Mouse (Mus musculus) midbrain, embryonic 12.5 days (tissue): Measurements from ENCODE around the gene Slc25a4. TPM values are rescaled to one million over a fixed set of nuclear protein-coding genes. Genes with fewer than 3 reads are reported as not detected.

Experiments used
- ATAC-seq: fragments of 200-750 bp; cut with Nextera tagmentation; 2 replicates; pipeline ENCODE4 v1.8.0; 2017; ENCODE audit warnings: low read depth, moderate TSS enrichment, moderate library complexity; ENCODE audit not compliant: low FRiP score
- H3K27ac ChIP-seq: fragments of 300-500 bp; sonication (generic); replicated peaks from 2 replicates; pipeline ENCODE4 v1.5.1; 2016; ENCODE audit warnings: mild to moderate bottlenecking
- H3K27me3 ChIP-seq: fragments of 300-500 bp; sonication (generic); 2 replicates; pipeline ENCODE4 v1.6.1; 2016; ENCODE audit warnings: mild to moderate bottlenecking
- H3K36me3 ChIP-seq: fragments of 300-500 bp; sonication (generic); 2 replicates; pipeline ENCODE4 v1.6.1; 2016
- H3K4me1 ChIP-seq: fragments of 300-500 bp; sonication (generic); 2 replicates; pipeline ENCODE4 v1.6.1; 2016
- H3K4me2 ChIP-seq: fragments of 300-500 bp; sonication (generic); replicated peaks from 2 replicates; pipeline ENCODE4 v1.6.1; 2016; ENCODE audit warnings: mild to moderate bottlenecking, moderate library complexity
- H3K4me3 ChIP-seq: fragments of 300-500 bp; sonication (generic); 2 replicates; pipeline ENCODE4 v1.5.1; 2016; ENCODE audit warnings: mild to moderate bottlenecking
- H3K9ac ChIP-seq: fragments of 300-500 bp; sonication (generic); replicated peaks from 2 replicates; pipeline ENCODE4 v1.6.1; 2016; ENCODE audit warnings: mild to moderate bottlenecking, moderate library complexity
- H3K9me3 ChIP-seq: fragments of 300-500 bp; sonication (generic); 2 replicates; pipeline ENCODE4 v1.6.1; 2016; ENCODE audit warnings: mild to moderate bottlenecking
- WGBS: fragments of 180-500 bp; shearing (Covaris S2); methylation state at CpG from one replicate; pipeline ENCODE4 v1.1.7; 2016; 5-methylcytosine and 5-hydroxymethylcytosine counted together
- microRNA-seq: library from miRNA; unstranded; fragments of <30 nt; microRNA quantifications from one replicate; pipeline ENCODE4, GENCODE M21; 2017
- polyA plus RNA-seq: library from polyadenylated mRNA; unstranded; fragments of >200 nt; fragmentation: Nextera tagmentation; extraction: Ambion mirVana; gene quantifications from 2 replicates; pipeline ENCODE4 v1.2.1, GENCODE M21; 2016

Slc25a4 gene
- polyA plus RNA-seq, 1 experiment from 2014 or later = 494 TPM

DNA sequence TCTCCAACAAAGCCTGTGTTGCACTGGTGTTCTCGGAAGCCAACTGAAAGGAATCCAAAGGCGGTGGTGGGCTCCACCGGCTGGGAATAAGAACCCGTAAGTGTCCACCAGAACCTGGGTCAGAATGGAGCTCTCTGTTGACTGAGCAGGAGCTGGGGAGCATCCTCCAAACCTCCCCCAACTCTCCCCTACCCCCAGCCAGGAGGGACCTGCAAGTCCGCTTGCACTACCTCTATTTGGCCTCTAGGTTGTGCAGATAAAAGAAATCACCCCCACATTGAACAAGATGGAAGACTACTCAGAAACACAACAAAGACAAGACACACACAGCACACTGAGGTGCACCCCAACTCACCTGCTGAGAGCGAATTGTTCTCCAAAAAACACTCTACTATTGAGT is 8.7 kb downstream of the Slc25a4 start:
- Histone ChIP-seq H3K4me2 (no peak overlapping the region), H3K4me3 (no peak overlapping the region), H3K36me3 (peaks cover 58% of the 10 kb centered on the region), H3K9ac (no peak overlapping the region), H3K4me1 (no peaks in the 10 kb centered on the region), H3K27me3 (no peaks in the 10 kb centered on the region), H3K27ac (no peak overlapping the region), H3K9me3 (no peaks in the 10 kb centered on the region)
- 86% methylated on average over 6 of the region's 6 CpGs for WGBS
- 0 out of 2 replicates have a peak, but pooled peaks have one; percentile 27 for ATAC-seq

DNA sequence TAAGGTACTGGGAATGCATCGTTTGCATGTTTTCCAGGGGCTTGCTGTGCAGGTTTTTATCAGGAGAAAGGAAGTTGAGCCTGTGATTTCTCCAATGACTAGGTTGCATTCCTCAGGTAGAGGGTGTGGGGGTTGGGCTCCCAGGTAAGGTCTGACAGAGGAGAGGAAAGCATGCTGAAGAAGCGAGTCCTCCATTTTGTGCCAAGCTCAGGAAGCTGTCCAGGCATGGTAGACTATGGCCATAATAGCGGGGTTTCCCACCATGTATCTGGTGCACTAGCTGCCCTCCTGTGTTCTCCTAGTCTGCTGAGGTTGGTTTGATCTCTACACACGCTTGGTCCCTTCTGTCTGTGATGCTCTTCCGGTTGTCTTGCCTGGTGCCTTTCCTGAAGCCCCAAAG is 13.4 kb downstream of the Slc25a4 start:
- H3K9ac ChIP-seq = no peak overlapping the region
- ATAC-seq = no peak
- H3K36me3 ChIP-seq = peaks cover 34% of the 10 kb centered on the region
- WGBS = 83% methylated on average over 5 of the region's 5 CpGs
- no peaks in the 10 kb centered on the region for H3K27me3 ChIP-seq
- no peak overlapping the region for H3K4me3 ChIP-seq
- no peak overlapping the region for H3K27ac ChIP-seq
- H3K9me3 ChIP-seq = no peaks in the 10 kb centered on the region
- H3K4me1 ChIP-seq = no peaks in the 10 kb centered on the region
- no peak overlapping the region for H3K4me2 ChIP-seq

- no peak overlapping the region for H3K9ac ChIP-seq
- H3K4me1 ChIP-seq = no peaks in the 10 kb centered on the region
- H3K4me2 ChIP-seq = no peak overlapping the region
- H3K9me3 ChIP-seq = no peaks in the 10 kb centered on the region
- no peak overlapping the region for H3K4me3 ChIP-seq
- H3K27ac ChIP-seq = no peak overlapping the region
- no peaks in the 10 kb centered on the region for H3K27me3 ChIP-seq
- WGBS = 95% methylated on average over 3 of the region's 3 CpGs
- H3K36me3 ChIP-seq = peaks cover 32% of the 10 kb centered on the region; the same call in 1 of the 2 replicates
- ATAC-seq = no peak
Observed at GRCm38 (mm10) chr8:46196877-46197276, 14.2 kb downstream of the Slc25a4 start.

GRCm38 (mm10) chr8:46193100-46193499 is 18.0 kb downstream of the Slc25a4 start:
- Histone ChIP-seq H3K27ac (no peak overlapping the region), H3K4me3 (no peak overlapping the region), H3K4me1 (no peaks in the 10 kb centered on the region), H3K36me3 (peaks cover 26% of the 10 kb centered on the region; the same call in 1 of the 2 replicates), H3K9ac (no peak overlapping the region), H3K4me2 (no peak overlapping the region), H3K9me3 (no peaks in the 10 kb centered on the region), H3K27me3 (no peaks in the 10 kb centered on the region)
- ATAC-seq = no peak
- 92% methylated on average over 8 of the region's 8 CpGs for WGBS

GRCm38 (mm10) chr8:46185361-46185760 is 25.7 kb downstream of the Slc25a4 start:
- H3K27me3 ChIP-seq = no peaks in the 10 kb centered on the region
- ATAC-seq = no peak
- no peaks in the 10 kb centered on the region for H3K4me1 ChIP-seq
- H3K9ac ChIP-seq = no peak overlapping the region
- no peak overlapping the region for H3K4me3 ChIP-seq
- H3K27ac ChIP-seq = no peak overlapping the region
- 5% methylated on average over 2 of the region's 2 CpGs for WGBS
- H3K4me2 ChIP-seq = no peak overlapping the region
- no peaks in the 10 kb centered on the region; the same call in 1 of the 2 replicates for H3K36me3 ChIP-seq
- no peaks in the 10 kb centered on the region for H3K9me3 ChIP-seq

DNA sequence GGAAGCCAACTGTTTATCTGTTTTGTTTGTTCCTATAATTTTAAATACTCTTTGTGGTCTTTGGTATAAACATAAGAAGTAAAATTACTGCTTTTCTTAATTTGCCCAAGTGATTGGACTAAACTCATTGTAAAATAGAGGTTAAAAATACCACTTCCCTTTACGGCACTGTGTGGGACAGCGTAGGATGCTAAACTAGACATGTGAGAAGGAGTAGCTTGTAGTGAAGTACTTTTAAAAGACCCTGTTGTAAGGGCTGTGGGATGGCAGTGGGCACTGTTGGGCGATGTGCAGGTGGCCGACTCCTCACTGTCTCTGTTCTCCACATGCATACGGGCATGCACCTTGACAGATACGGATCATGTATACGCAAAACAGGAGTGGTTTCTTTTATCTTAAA is 30.9 kb downstream of the Slc25a4 start:
- WGBS = 93% methylated on average over 7 of the region's 7 CpGs
- no peaks in the 10 kb centered on the region for H3K9me3 ChIP-seq

GRCm38 (mm10) chr8:46173651-46174050 is 37.4 kb downstream of the Slc25a4 start:
- no peaks in the 10 kb centered on the region for H3K27me3 ChIP-seq
- H3K4me1 ChIP-seq = no peaks in the 10 kb centered on the region
- H3K9ac ChIP-seq = no peak overlapping the region
- no peak for ATAC-seq
- 82% methylated on average over 2 of the region's 2 CpGs for WGBS
- no peak overlapping the region for H3K4me3 ChIP-seq
- H3K9me3 ChIP-seq = no peaks in the 10 kb centered on the region
- no peak overlapping the region for H3K4me2 ChIP-seq
- H3K36me3 ChIP-seq = peaks cover 15% of the 10 kb centered on the region
- no peak overlapping the region for H3K27ac ChIP-seq

More for the DNA sequence above, 30.9 kb downstream of the Slc25a4 start:
- Histone ChIP-seq H3K4me2 (no peak overlapping the region), H3K4me3 (no peak overlapping the region), H3K9ac (no peak overlapping the region), H3K36me3 (no peaks in the 10 kb centered on the region; the same call in 1 of the 2 replicates), H3K27ac (no peak overlapping the region), H3K4me1 (no peaks in the 10 kb centered on the region), H3K27me3 (no peaks in the 10 kb centered on the region)
- no peak for ATAC-seq

DNA sequence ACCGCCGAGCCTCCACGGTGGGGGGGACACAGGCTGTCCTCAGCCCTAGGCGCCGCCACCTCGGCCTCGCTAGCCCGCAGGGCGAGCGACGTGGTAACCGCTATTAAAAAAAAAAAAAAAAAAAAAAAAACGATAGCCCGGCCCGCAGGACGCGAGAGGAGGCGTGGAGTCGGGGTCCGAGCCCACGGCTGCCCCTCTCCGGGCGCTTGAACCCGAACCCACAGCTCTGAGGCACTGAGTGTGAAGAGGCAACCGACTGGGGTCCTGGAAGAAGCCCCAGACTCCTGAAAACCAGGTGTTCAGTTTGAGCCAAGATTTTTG is 47.3 kb downstream of the Slc25a4 start:
- H3K36me3 ChIP-seq = no peaks in the 10 kb centered on the region
- H3K27me3 ChIP-seq = no peaks in the 10 kb centered on the region
- under 1% methylated on average over 23 of the region's 25 CpGs for WGBS

DNA sequence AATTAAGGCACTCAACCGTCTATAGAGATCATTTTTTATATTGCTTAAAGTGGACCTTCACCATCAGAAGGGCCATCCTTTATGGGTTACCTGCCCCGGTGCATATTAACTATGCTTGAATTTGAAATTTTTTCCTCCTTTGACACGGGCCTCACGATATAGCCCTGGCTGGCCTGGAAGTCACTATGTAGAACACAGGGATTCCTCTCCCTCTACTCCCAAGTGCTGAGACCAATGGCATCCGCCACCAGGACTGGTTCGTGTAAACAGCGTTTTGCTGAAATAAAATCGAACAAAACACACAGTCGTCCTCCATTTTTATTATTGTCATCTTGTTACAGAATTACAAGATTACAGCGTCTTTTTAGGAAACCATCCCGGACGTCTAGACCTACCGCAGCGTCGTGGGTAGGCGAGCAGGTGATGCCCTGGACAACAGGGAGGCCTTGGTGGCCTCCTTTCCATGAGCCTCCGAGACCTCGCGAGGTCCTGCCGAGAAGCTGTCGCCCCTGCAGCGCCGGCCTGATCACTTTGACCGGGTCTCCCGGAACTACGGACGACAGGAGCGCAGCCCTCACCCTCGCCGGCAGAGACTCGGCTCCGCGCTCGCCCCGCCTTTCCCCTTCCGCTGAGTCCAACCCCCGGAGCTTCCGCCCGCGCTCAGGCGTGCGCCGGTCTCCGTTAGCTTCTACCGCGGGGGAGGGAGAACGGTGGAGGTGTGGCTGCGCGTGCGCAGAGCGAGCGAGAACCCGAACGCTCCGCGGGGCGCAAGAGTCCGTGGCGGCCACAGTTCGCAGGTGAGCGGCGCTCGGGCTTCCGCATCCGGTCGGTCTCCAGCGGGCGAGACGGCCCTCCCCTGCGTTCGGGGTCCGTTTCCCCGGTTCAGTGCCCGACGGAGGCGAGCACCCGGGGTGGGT is 47.9 kb downstream of the Slc25a4 start:
- WGBS = 2% methylated on average over 66 of the region's 77 CpGs
- peak; percentile 97 for ATAC-seq
- Histone ChIP-seq H3K27ac (peak overlapping the region; percentile 88), H3K9me3 (peaks cover 2% of the 10 kb centered on the region; the same call in 1 of the 2 replicates), H3K9ac (peak overlapping the region; percentile 74), H3K4me3 (peak overlapping the region; percentile 75), H3K4me2 (peak overlapping the region; percentile 66), H3K27me3 (no peaks in the 10 kb centered on the region), H3K4me1 (peaks cover 18% of the 10 kb centered on the region), H3K36me3 (no peaks in the 10 kb centered on the region)

More for the DNA sequence above, 47.3 kb downstream of the Slc25a4 start:
- no peak; the same call in 1 of the 2 replicates for ATAC-seq
- Histone ChIP-seq H3K4me1 (peaks cover 18% of the 10 kb centered on the region), H3K4me3 (peak overlapping the region; percentile 75), H3K4me2 (peak overlapping the region; percentile 66), H3K27ac (peak overlapping the region; percentile 88), H3K9ac (peak overlapping the region; percentile 74), H3K9me3 (peaks cover 1% of the 10 kb centered on the region; the same call in 1 of the 2 replicates)

Small RNA genes within 50 kb of the gene (microRNA-seq; reads per million reads assigned to microRNA genes)
- gene Gm23812 = not detected

Other genes with a start within 250 kb of the Slc25a4 start
- 3.4 and 3.6 TPM in 2 replicates for gene 1700029J07Rik, start 236.0 kb downstream of the Slc25a4 start, polyA plus RNA-seq
- gene Ufsp2, start 235.8 kb downstream of the Slc25a4 start, polyA plus RNA-seq = 54.5 and 56.5 TPM in 2 replicates
- 0.34 and 0.47 TPM in 2 replicates for gene Lrp2bp, start 212.0 kb downstream of the Slc25a4 start, polyA plus RNA-seq
- 21.9 and 26.8 TPM in 2 replicates for gene Ankrd37, start 205.6 kb downstream of the Slc25a4 start, polyA plus RNA-seq
- 25.5 and 27.6 TPM in 2 replicates for gene Cfap97, start 59.5 kb downstream of the Slc25a4 start, polyA plus RNA-seq
- 4.6 and 5.3 TPM in 2 replicates for gene Snx25, start 59.1 kb downstream of the Slc25a4 start, polyA plus RNA-seq
- gene Helt, start 83.4 kb upstream of the Slc25a4 start, polyA plus RNA-seq = 38.6 and 58.0 TPM in 2 replicates